Mouse (Mus musculus): Measurements from ENCODE around the gene Ssrp1. TPM values are rescaled to one million over a fixed set of nuclear protein-coding genes. Genes with fewer than 3 reads are reported as not detected.

Gene Ssrp1
- 100 to 1,000 TPM; 104 to 111 TPM for total RNA-seq (2023)

GRCm38 (mm10) chr2:85037047-85038026 is at the start of gene Ssrp1, which contains the start of gene P2rx3:
Ssrp1 (plus strand) TSS chr2:85037234.
P2rx3 (minus strand) TSS chr2:85037462.

GRCm38 (mm10) chr2:84987930-84988329 is 49.1 kb upstream of the Ssrp1 start, which contains the start of gene Prg3:
Prg3 (plus strand) TSS chr2:84988215.

GRCm38 (mm10) chr2:85047596-85048167 is 10.6 kb downstream of the Ssrp1 start, which contains the start of gene Tnks1bp1:
Tnks1bp1 (plus strand) TSS chr2:85048022.

Other genes starting within 250 kb of the Ssrp1 start
- gene Ube2l6, start 238.4 kb upstream of the Ssrp1 start, total RNA-seq (2023), result 10 to 100 TPM; 21.7 to 29.5 TPM
- under 1 TPM in 1 of 2 experiments, not detected in 1; 0.35 TPM for gene Smtnl1, start 214.6 kb upstream of the Ssrp1 start, total RNA-seq (2023)
- 1 to 10 TPM; 5.6 to 7.0 TPM for gene Timm10, start 210.2 kb upstream of the Ssrp1 start, total RNA-seq (2023)
- gene Slc43a1, start 198.4 kb upstream of the Ssrp1 start, total RNA-seq (2023), result 10 to 100 TPM in 1 of 2 experiments, 1 to 10 TPM in 1; 6.7 to 11.0 TPM
- not detected for gene Rtn4rl2, start 150.5 kb upstream of the Ssrp1 start, total RNA-seq (2023)
- 10 to 100 TPM; 38.7 to 54.8 TPM for gene Slc43a3, start 100.7 kb upstream of the Ssrp1 start, total RNA-seq (2023)
- gene Prg2, start 56.8 kb upstream of the Ssrp1 start, total RNA-seq (2023), result 100 to 1,000 TPM; 120 to 419 TPM
- gene Prg3, start 49.0 kb upstream of the Ssrp1 start, total RNA-seq (2023), result 10 to 100 TPM in 1 of 2 experiments, 1 to 10 TPM in 1; 6.6 to 27.0 TPM
- under 1 TPM; 0.37 to 0.38 TPM for gene P2rx3, start 228 bp downstream of the Ssrp1 start, total RNA-seq (2023)
- gene Tnks1bp1, start 10.8 kb downstream of the Ssrp1 start, total RNA-seq (2023), result 10 to 100 TPM in 1 of 2 experiments, 1 to 10 TPM in 1; 7.1 to 11.7 TPM
- 1 to 10 TPM; 2.3 TPM for gene Aplnr, start 99.0 kb downstream of the Ssrp1 start, total RNA-seq (2023)
- gene Lrrc55, start 160.0 kb downstream of the Ssrp1 start, total RNA-seq (2023), result not detected

Measured in neutrophil, adult 59 days (primary cell).